ENCODE assay signal across 32 mouse cellular contexts in genomic region chr6:149135631-149136030, GRCm38 (mm10). TPM values are rescaled to one million over a fixed set of nuclear protein-coding genes. Genes with fewer than 3 reads are reported as not detected.
DNase-seq lines count a peak whose midpoint lies in the region; ATAC-seq and TF ChIP-seq lines count a peak whose summit lies in the region.
"Had no signal": no experiment of that assay in that cellular context is flagged by ENCODE, and none has a peak within 500 bp of the region (broad histone marks: within the 10 kb centered on the region; RNA-seq: fewer than 3 reads in every experiment).

No protein-coding gene starts in this region.

- H3K4me1 ChIP-seq in heart, adult 2 months (ENCODE audit: control insufficient read depth, insufficient read depth, low read length), result peaks cover 2% of the 10 kb centered on the region; the same call in 1 of the 2 replicates
- peaks cover 19% of the 10 kb centered on the region for H3K4me1 ChIP-seq in heart, embryonic 12.5 days (replicated peaks)
- H3K4me1 ChIP-seq in liver, embryonic 12.5 days, result peaks cover 17% of the 10 kb centered on the region
- no peaks in the 10 kb centered on the region for H3K4me1 ChIP-seq in brown adipose tissue, adult 24 weeks (ENCODE audit: control insufficient read depth, insufficient read depth, insufficient read length, low read length)
- H3K4me1 ChIP-seq: embryonic facial prominence, embryonic 15.5 days had no signal

- H3K4me2 ChIP-seq in heart, embryonic 12.5 days, result no peak overlapping the region
- no peak overlapping the region for H3K4me2 ChIP-seq in liver, embryonic 12.5 days
- H3K4me2 ChIP-seq: embryonic facial prominence, embryonic 12.5 days; embryonic facial prominence, embryonic 15.5 days; hindbrain, embryonic 13.5 days; intestine, embryonic 15.5 days had no signal

- H3K4me3 ChIP-seq in heart, adult 2 months, result no peak overlapping the region
- no peak overlapping the region for H3K4me3 ChIP-seq in heart, embryonic 12.5 days
- H3K4me3 ChIP-seq in liver, embryonic 12.5 days, result no peak overlapping the region
- H3K4me3 ChIP-seq in brown adipose tissue, adult 24 weeks (ENCODE audit: insufficient read depth, low read depth, low read length), result no peak overlapping the region
- H3K4me3 ChIP-seq: embryonic facial prominence, embryonic 12.5 days; embryonic facial prominence, embryonic 15.5 days; gastrocnemius, adult 2 months; hindbrain, embryonic 10.5 days; hindbrain, embryonic 13.5 days; intestine, embryonic 15.5 days had no signal

- no peaks in the 10 kb centered on the region for H3K79me2 ChIP-seq in heart, adult 2 months (replicated peaks; ENCODE audit: control insufficient read depth, insufficient read depth, low read length)

- no peaks in the 10 kb centered on the region for H3K9me3 ChIP-seq in heart, embryonic 12.5 days (replicated peaks)
- no peaks in the 10 kb centered on the region for H3K9me3 ChIP-seq in liver, embryonic 12.5 days (replicated peaks)
- H3K9me3 ChIP-seq: embryonic facial prominence, embryonic 12.5 days; embryonic facial prominence, embryonic 15.5 days; hindbrain, embryonic 10.5 days; hindbrain, embryonic 13.5 days; intestine, embryonic 15.5 days had no signal

- no peak overlapping the region for H3K9ac ChIP-seq in heart, adult 2 months (ENCODE audit: low read depth, low read length)
- H3K9ac ChIP-seq in heart, embryonic 12.5 days, result no peak overlapping the region
- H3K9ac ChIP-seq in liver, embryonic 12.5 days, result no peak overlapping the region
- H3K9ac ChIP-seq: embryonic facial prominence, embryonic 12.5 days; embryonic facial prominence, embryonic 15.5 days; forebrain, postnatal 0 days; hindbrain, embryonic 13.5 days; intestine, embryonic 15.5 days had no signal

- WGBS in heart, adult 2 months, result 38% methylated on average over 6 of the region's 6 CpGs
- WGBS in heart, embryonic 12.5 days, result 37% methylated on average over 6 of the region's 6 CpGs
- WGBS in liver, embryonic 12.5 days (ENCODE audit: insufficient replicate concordance), result 54% methylated on average over 6 of the region's 6 CpGs

- ATAC-seq in heart, embryonic 12.5 days (ENCODE audit: insufficient number of reproducible peaks, low FRiP score), result peak; percentile 49; the same call in 1 of the 2 replicates
- peak; percentile 20; the same call in 1 of the 2 replicates for ATAC-seq in liver, embryonic 12.5 days
- ATAC-seq: activated CD4-positive, CD25-positive, alpha-beta regulatory T cell, adult 4 months; forebrain, embryonic 14.5 days; forebrain, postnatal 0 days; hindbrain, embryonic 16.5 days had no signal

- peaks cover 7% of the 10 kb centered on the region for H3K36me3 ChIP-seq in heart, adult 2 months (ENCODE audit: control insufficient read depth, insufficient read depth, low read length)
- H3K36me3 ChIP-seq in heart, embryonic 12.5 days, result no peaks in the 10 kb centered on the region
- H3K36me3 ChIP-seq in liver, embryonic 12.5 days, result no peaks in the 10 kb centered on the region
- H3K36me3 ChIP-seq: embryonic facial prominence, embryonic 12.5 days; embryonic facial prominence, embryonic 15.5 days; hindbrain, embryonic 10.5 days; hindbrain, embryonic 13.5 days; intestine, embryonic 15.5 days had no signal

- DNase-seq in heart, adult 11 months, result peak; percentile 88
- DNase-seq in heart, adult 2 months, result no peak
- no peak for DNase-seq in heart, adult 18-20 months
- DNase-seq in liver, result no peak
- no peak for DNase-seq in right cerebral cortex, postnatal 10 days (ENCODE audit: low spot score in 2 of 2)
- DNase-seq: adrenal gland, adult 8-10 months; adrenal gland, postnatal 25 days; cerebellum, adult 18-20 months; cerebellum, adult 9-10 months; cerebellum, postnatal 25 days; forebrain, postnatal 0 days; gastrocnemius, adult 2 months; gastrocnemius, postnatal 14 days; heart, postnatal 36 days had no signal

- no peaks in the 10 kb centered on the region for H3K27me3 ChIP-seq in heart, adult 2 months (ENCODE audit: control insufficient read depth, insufficient read depth, low read length)
- no peaks in the 10 kb centered on the region for H3K27me3 ChIP-seq in heart, embryonic 12.5 days (replicated peaks)
- H3K27me3 ChIP-seq in liver, embryonic 12.5 days (replicated peaks), result no peaks in the 10 kb centered on the region
- H3K27me3 ChIP-seq: embryonic facial prominence, embryonic 12.5 days; embryonic facial prominence, embryonic 15.5 days; hindbrain, embryonic 13.5 days; intestine, embryonic 15.5 days had no signal

- intact Hi-C loops in heart, adult 2 months (cut with DNase I), result loop anchor here (5.0 kb wide), 1 partner anchor 182 kb away; no protein-coding TSS in a partner anchor

- no peak overlapping the region for H3K27ac ChIP-seq in heart, adult 2 months
- H3K27ac ChIP-seq in heart, embryonic 12.5 days (ENCODE audit: poor library complexity, severe bottlenecking), result peak overlapping the region; percentile 60; the same call in 1 of the 2 replicates
- no peak overlapping the region for H3K27ac ChIP-seq in liver, embryonic 12.5 days
- H3K27ac ChIP-seq in brown adipose tissue, adult 24 weeks (replicated peaks; ENCODE audit: low read depth, low read length), result 0 out of 2 replicates have a peak overlapping the region, but pooled peaks have one; percentile 0
- H3K27ac ChIP-seq: embryonic facial prominence, embryonic 12.5 days; embryonic facial prominence, embryonic 15.5 days; hindbrain, embryonic 10.5 days; hindbrain, embryonic 13.5 days had no signal

- TF ChIP-seq EP300 in heart, adult 2 months (IDR thresholded peaks at IDR 0.05; ENCODE audit: insufficient read depth, low read depth, low read length), result no peak

- TF ChIP-seq CTCF in heart, adult 2 months (IDR thresholded peaks at IDR 0.05), result no peak

- no peak for TF ChIP-seq POLR2A in heart, adult 2 months (IDR thresholded peaks at IDR 0.05; ENCODE audit: insufficient read depth, low read depth, low read length)

RNA-seq across cellular contexts. Expression of gene Etfbkmt, which starts 4.0 kb away (rescaled TPM):
- total RNA-seq in heart, adult 2 months (2021), result 10 to 100 TPM; 24.2 to 38.8 TPM
- 12.8 and 43.9 TPM in 2 replicates for polyA plus RNA-seq in heart, adult 2 months (2012; rRNA removed)
- 15.6 and 17.4 TPM in 2 replicates for polyA plus RNA-seq in heart, embryonic 12.5 days (2016; fragmentation: Nextera tagmentation; extraction: Ambion mirVana)
- 10 to 100 TPM; 21.6 to 27.4 TPM for total RNA-seq in heart, adult 18-20 months (2021)
- 11.8 and 12.0 TPM in 2 replicates for polyA plus RNA-seq in liver, embryonic 12.5 days (2016; fragmentation: Nextera tagmentation; extraction: Ambion mirVana)
- 30.2 and 57.1 TPM in 2 replicates for polyA plus RNA-seq in brown adipose tissue, adult 24 weeks (2012; ENCODE audit: insufficient read depth, insufficient read length, missing spikeins)

RNA-seq across cellular contexts. Expression of gene Gm10203, which starts 5.7 kb away (rescaled TPM):
- not detected for total RNA-seq in heart, adult 2 months (2021)
- not detected in 2 replicates for polyA plus RNA-seq in heart, adult 2 months (2012; rRNA removed)
- not detected in 2 replicates for polyA plus RNA-seq in heart, embryonic 12.5 days (2016; fragmentation: Nextera tagmentation; extraction: Ambion mirVana)
- total RNA-seq in heart, adult 18-20 months (2021), result not detected
- not detected in 2 replicates for polyA plus RNA-seq in liver, embryonic 12.5 days (2016; fragmentation: Nextera tagmentation; extraction: Ambion mirVana)
- polyA plus RNA-seq in brown adipose tissue, adult 24 weeks (2012; ENCODE audit: insufficient read depth, insufficient read length, missing spikeins), result not detected in 2 replicates
- total RNA-seq: adrenal gland, adult 8-10 months; adrenal gland, postnatal 25 days; common myeloid progenitor, adult 5-6 weeks; ES-E14; forebrain, postnatal 0 days; gastrocnemius, adult 2 months; gastrocnemius, postnatal 14 days; gastrocnemius, postnatal 4 days; heart, postnatal 36 days had no signal
- polyA plus RNA-seq: activated CD4-positive, CD25-positive, alpha-beta regulatory T cell, adult 4 months; brain, embryonic 14.5 days; embryonic facial prominence, embryonic 12.5 days; embryonic facial prominence, embryonic 15.5 days; forebrain, embryonic 11.5 days; forebrain, embryonic 14.5 days; forebrain, postnatal 0 days; frontal cortex, adult 2 months; heart, embryonic 16.5 days; hindbrain, embryonic 10.5 days; hindbrain, embryonic 13.5 days; hindbrain, embryonic 16.5 days; intestine, embryonic 15.5 days had no signal

RNA-seq across cellular contexts. Expression of gene Dennd5b, which starts 34.2 kb away (rescaled TPM):
- total RNA-seq in heart, adult 2 months (2021), result 10 to 100 TPM; 16.0 to 17.8 TPM
- 3.7 and 5.9 TPM in 2 replicates for polyA plus RNA-seq in heart, adult 2 months (2012; rRNA removed)
- polyA plus RNA-seq in heart, embryonic 12.5 days (2016; fragmentation: Nextera tagmentation; extraction: Ambion mirVana), result 10.3 and 10.9 TPM in 2 replicates
- 10 to 100 TPM; 15.9 to 16.1 TPM for total RNA-seq in heart, adult 18-20 months (2021)
- polyA plus RNA-seq in liver, embryonic 12.5 days (2016; fragmentation: Nextera tagmentation; extraction: Ambion mirVana), result 6.0 and 7.0 TPM in 2 replicates
- polyA plus RNA-seq in brown adipose tissue, adult 24 weeks (2012; ENCODE audit: insufficient read depth, insufficient read length, missing spikeins), result 4.0 and 6.1 TPM in 2 replicates

RNA-seq across cellular contexts. Expression of gene Amn1, which starts 52.9 kb away (rescaled TPM):
- total RNA-seq in heart, adult 2 months (2021), result 10 to 100 TPM; 16.0 to 24.9 TPM
- 7.4 and 12.0 TPM in 2 replicates for polyA plus RNA-seq in heart, adult 2 months (2012; rRNA removed)
- polyA plus RNA-seq in heart, embryonic 12.5 days (2016; fragmentation: Nextera tagmentation; extraction: Ambion mirVana), result 21.2 and 27.4 TPM in 2 replicates
- total RNA-seq in heart, adult 18-20 months (2021), result 10 to 100 TPM; 19.3 to 20.1 TPM
- polyA plus RNA-seq in liver, embryonic 12.5 days (2016; fragmentation: Nextera tagmentation; extraction: Ambion mirVana), result 8.6 and 9.2 TPM in 2 replicates
- 19.6 and 20.7 TPM in 2 replicates for polyA plus RNA-seq in brown adipose tissue, adult 24 weeks (2012; ENCODE audit: insufficient read depth, insufficient read length, missing spikeins)

Comparison
In these comparisons a context has a peak if more than half of its experiments do, and no peak if none do; other contexts are left out.
1. H3K27ac ChIP-seq: peak in heart, embryonic 12.5 days (single experiment) and brown adipose tissue, adult 24 weeks (single experiment); none in heart, adult 2 months (single experiment) and liver, embryonic 12.5 days (single experiment).